Mouse (Mus musculus) limb, embryonic 14.5 days (tissue): ENCODE data around the gene Mark3. TPM values are rescaled to one million over a fixed set of nuclear protein-coding genes. Genes with fewer than 3 reads are reported as not detected.

ENCODE experiments used
- ATAC-seq: fragments of 200-750 bp; cut with Nextera tagmentation; 2 replicates; pipeline ENCODE4 v1.8.0; 2017; ENCODE audit warnings: low read depth, moderate number of reproducible peaks, moderate TSS enrichment; ENCODE audit not compliant: low FRiP score
- DNase-seq: peaks from one replicate; pipeline ENCODE4 v3.0.0-alpha.2; 2015; ENCODE audit warnings: low spot score
- H3K27ac ChIP-seq: fragments of 300-500 bp; sonication (generic); replicated peaks from 2 replicates; pipeline ENCODE4 v1.5.1; 2014; ENCODE audit warnings: low read depth, mild to moderate bottlenecking, low read length, moderate library complexity, mixed read lengths
- H3K27me3 ChIP-seq: fragments of 300-500 bp; sonication (generic); 2 replicates; pipeline ENCODE4 v1.6.1; 2014; ENCODE audit warnings: low read length, mixed read lengths; ENCODE audit not compliant: control insufficient read depth, insufficient read depth
- H3K36me3 ChIP-seq: fragments of 300-500 bp; sonication (generic); 2 replicates; pipeline ENCODE4 v1.6.1; 2014; ENCODE audit warnings: mild to moderate bottlenecking, low read length, moderate library complexity, mixed read lengths; ENCODE audit not compliant: control insufficient read depth, insufficient read depth
- H3K4me1 ChIP-seq: fragments of 300-500 bp; sonication (generic); 2 replicates; pipeline ENCODE4 v1.6.1; 2014; ENCODE audit warnings: antibody characterized with exemption, low read length, mixed read lengths; ENCODE audit not compliant: control insufficient read depth, insufficient read depth
- H3K4me2 ChIP-seq: fragments of 300-500 bp; sonication (generic); replicated peaks from 2 replicates; pipeline ENCODE4 v1.6.1; 2014; ENCODE audit warnings: low read depth, mild to moderate bottlenecking, low read length, moderate library complexity; ENCODE audit not compliant: severe bottlenecking
- H3K4me3 ChIP-seq: fragments of 300-500 bp; sonication (generic); replicated peaks from 2 replicates; pipeline ENCODE4 v1.5.1; 2014; ENCODE audit warnings: low read length
- H3K9ac ChIP-seq: fragments of 300-500 bp; sonication (generic); 2 replicates; pipeline ENCODE4 v1.6.1; 2014; ENCODE audit warnings: mild to moderate bottlenecking, low read depth, low read length, moderate library complexity; ENCODE audit not compliant: severe bottlenecking
- H3K9me3 ChIP-seq: fragments of 300-500 bp; sonication (generic); 2 replicates; pipeline ENCODE4 v1.6.1; 2016; ENCODE audit warnings: low read length; ENCODE audit not compliant: control insufficient read depth
- POLR2A ChIP-seq: fragments of 200-500 bp; IDR thresholded peaks from 2 replicates; pipeline ENCODE4 v1.8.0; 2012; ENCODE audit warnings: inconsistent platforms, mild to moderate bottlenecking, moderate library complexity, borderline replicate concordance; ENCODE audit not compliant: insufficient read depth, insufficient read length; ENCODE audit errors: extremely low read depth
- WGBS: fragments of 180-500 bp; shearing (Covaris S2); extraction: QIAGEN DNeasy Blood & Tissue Kit; methylation state at CpG from one replicate; pipeline ENCODE4 v1.1.7; 2014; 5-methylcytosine and 5-hydroxymethylcytosine counted together
- polyA plus RNA-seq, 2 experiments: library from polyadenylated mRNA; depleted of rRNA in 1 of 2; stranded (reverse) in 1 of 2; unstranded in 1 of 2; fragments of >200 nt; fragmentation: Nextera tagmentation in 1 of 2; extraction: Ambion mirVana in 1 of 2; gene quantifications; 2 replicates each; pipeline versions ENCODE4 v1.2.1 to v1.2.3; 2012 to 2014

The Mark3 gene
- polyA plus RNA-seq, 2 experiments: 49.8 to 80.5 TPM

GRCm38 (mm10) chr12:111568836-111569235 lies 5.5 kb upstream of the Mark3 start:
- ATAC-seq (no peak), DNase-seq (no peak)
- no peak for TF ChIP-seq POLR2A
- Histone ChIP-seq H3K27ac (no peak overlapping the region), H3K4me2 (no peak overlapping the region), H3K9me3 (no peaks in the 10 kb centered on the region), H3K4me3 (no peak overlapping the region), H3K4me1 (peaks cover 8% of the 10 kb centered on the region), H3K27me3 (no peaks in the 10 kb centered on the region), H3K9ac (no peak overlapping the region), H3K36me3 (no peaks in the 10 kb centered on the region)
- 61% methylated on average over 11 of the region's 11 CpGs for WGBS

DNA sequence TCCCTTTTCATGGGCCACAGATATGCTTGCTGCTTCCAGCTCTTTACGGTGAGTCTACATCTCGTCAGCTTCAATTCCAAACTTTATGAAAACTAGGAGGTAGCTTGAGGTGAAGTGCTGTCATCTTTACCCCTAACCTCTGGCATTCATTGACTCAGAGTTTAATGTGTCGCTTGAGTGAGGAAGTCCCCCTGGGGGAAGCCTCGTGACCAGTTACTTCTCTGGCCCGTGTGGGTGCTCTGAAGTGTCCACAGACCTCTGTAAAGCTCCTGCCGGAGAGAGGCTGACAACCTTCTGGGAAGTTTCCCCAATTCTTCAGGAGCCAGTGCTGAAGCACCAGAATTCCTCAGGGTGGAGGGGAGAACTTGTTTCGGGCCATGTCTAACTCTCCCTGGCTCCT lies 1.9 kb upstream of the Mark3 start:
- no peak overlapping the region for H3K4me2 ChIP-seq
- H3K9ac ChIP-seq: no peak overlapping the region
- no peaks in the 10 kb centered on the region for H3K9me3 ChIP-seq
- no peaks in the 10 kb centered on the region for H3K36me3 ChIP-seq
- WGBS: 79% methylated on average over 7 of the region's 7 CpGs
- no peak for TF ChIP-seq POLR2A
- ATAC-seq: no peak
- no peak overlapping the region for H3K27ac ChIP-seq
- no peaks in the 10 kb centered on the region for H3K27me3 ChIP-seq
- H3K4me3 ChIP-seq: no peak overlapping the region
- DNase-seq: no peak
- peaks cover 18% of the 10 kb centered on the region for H3K4me1 ChIP-seq

DNA sequence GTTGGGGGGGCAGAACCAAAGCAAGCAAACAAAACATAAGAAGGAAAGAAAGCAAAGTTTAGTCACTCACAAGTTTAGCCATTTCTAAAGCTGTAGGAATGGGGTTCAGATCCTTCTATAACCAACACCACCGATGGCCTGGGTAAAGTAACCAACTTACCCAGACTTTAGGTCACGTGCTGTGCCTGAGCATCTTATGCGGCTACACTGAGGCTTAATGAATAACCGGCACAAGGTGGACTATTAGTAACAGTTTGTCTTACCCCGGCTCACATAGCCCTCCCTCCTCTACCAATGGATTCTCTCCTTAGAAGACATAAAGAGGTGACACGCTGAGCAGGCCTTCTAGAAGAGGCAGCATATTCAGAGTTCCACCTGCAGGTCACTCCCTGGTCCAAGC lies 1.0 kb upstream of the Mark3 start:
- no peak for DNase-seq
- Histone ChIP-seq H3K27me3 (no peaks in the 10 kb centered on the region), H3K4me3 (peak overlapping the region; percentile 98), H3K36me3 (no peaks in the 10 kb centered on the region), H3K9me3 (no peaks in the 10 kb centered on the region), H3K4me2 (peak overlapping the region; percentile 63), H3K27ac (no peak overlapping the region), H3K4me1 (peaks cover 18% of the 10 kb centered on the region), H3K9ac (peak overlapping the region; percentile 47)
- ATAC-seq: no peak
- TF ChIP-seq POLR2A: no peak
- WGBS: 44% methylated on average over 6 of the region's 6 CpGs

GRCm38 (mm10) chr12:111574887-111575838 lies 840 bp downstream of the Mark3 start:
- TF ChIP-seq POLR2A: no peak
- Histone ChIP-seq H3K27me3 (no peaks in the 10 kb centered on the region), H3K4me2 (peak overlapping the region; percentile 92), H3K36me3 (no peaks in the 10 kb centered on the region), H3K9ac (peak overlapping the region; percentile 97), H3K4me1 (peaks cover 18% of the 10 kb centered on the region), H3K4me3 (peak overlapping the region; percentile 98), H3K27ac (peak overlapping the region; percentile 96), H3K9me3 (no peaks in the 10 kb centered on the region)
- WGBS: under 1% methylated on average over 52 of the region's 58 CpGs
- DNase-seq (peak; percentile 40), ATAC-seq (no peak; the same call in 1 of the 2 replicates)

DNA sequence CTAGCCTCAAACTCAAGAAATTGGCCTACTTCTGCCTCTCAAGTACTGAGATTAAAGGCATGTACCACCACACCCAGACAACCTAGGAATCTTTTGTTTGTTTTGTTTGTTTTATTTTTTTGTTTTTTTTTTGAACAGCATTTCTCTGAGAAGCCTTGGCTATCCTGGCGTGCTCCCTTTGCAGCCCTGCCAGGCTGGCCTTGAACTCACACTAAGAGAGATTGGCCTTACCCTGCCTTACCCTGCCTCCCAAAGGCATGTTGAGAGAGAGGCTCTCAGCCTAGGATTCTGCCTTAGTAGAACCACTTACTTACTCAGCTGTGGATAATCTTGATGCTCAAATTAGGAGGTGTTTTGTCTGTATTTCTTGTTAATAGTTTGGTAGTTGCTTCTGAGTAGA lies 8.7 kb downstream of the Mark3 start:
- Histone ChIP-seq H3K9ac (no peak overlapping the region), H3K4me1 (no peaks in the 10 kb centered on the region), H3K9me3 (no peaks in the 10 kb centered on the region), H3K27me3 (no peaks in the 10 kb centered on the region), H3K4me2 (no peak overlapping the region), H3K4me3 (no peak overlapping the region), H3K27ac (no peak overlapping the region), H3K36me3 (no peaks in the 10 kb centered on the region)
- no peak for DNase-seq
- WGBS: 100% methylated on average over 1 of the region's 1 CpGs
- ATAC-seq: no peak
- TF ChIP-seq POLR2A: no peak
